Mouse (Mus musculus) bone marrow macrophage, adult 2 months (primary cell): ENCODE measurements at regions not wholly inside any gene's neighbourhood (a gene's known extent, or its start where the extent isn't known, plus 50 kb on each side); places are given as distances from the start of the nearest gene placed in this dataset.

Experiments used
- CTCF ChIP-seq: IDR thresholded peaks from 2 replicates; pipeline ENCODE4 v1.5.1; 2012; ENCODE audit warnings: low read depth, mild to moderate bottlenecking, low read length, moderate library complexity
- POLR2A ChIP-seq: IDR thresholded peaks from 2 replicates; pipeline ENCODE4 v1.6.1; 2012; ENCODE audit warnings: mild to moderate bottlenecking, low read depth, low read length, borderline replicate concordance

DNA sequence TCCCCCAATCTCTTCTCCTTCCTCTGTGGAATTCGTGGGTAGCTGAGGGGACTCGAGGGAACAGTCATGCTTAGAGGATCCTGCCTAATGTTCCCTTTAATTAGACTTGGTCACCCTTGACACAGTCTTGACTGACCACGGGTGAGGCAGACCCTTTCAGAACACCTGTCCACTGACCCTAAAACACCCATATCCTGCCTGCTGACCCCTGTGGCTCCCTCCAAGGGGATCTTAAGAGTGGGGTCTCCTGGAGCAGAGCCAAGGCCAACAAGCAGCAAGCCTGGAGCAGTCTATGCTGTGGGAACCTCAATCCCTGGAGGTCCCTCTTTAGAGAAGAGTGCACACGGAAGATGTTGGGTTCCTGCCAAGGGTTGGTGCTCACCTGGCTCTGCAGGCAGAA is 89.5 kb downstream of the 1810010D01Rik start:
- TF ChIP-seq CTCF (no peak), POLR2A (no peak)
